Mouse (Mus musculus) CH12.LX (cell line): ENCODE data around the gene Olfr766-ps1. TPM values are rescaled to one million over a fixed set of nuclear protein-coding genes. Genes with fewer than 3 reads are reported as not detected.

ENCODE experiments used
- DNase-seq: peaks from one replicate; pipeline ENCODE4 v3.0.0-alpha.2; 2013; ENCODE audit errors: extremely low read depth
- H3K27ac ChIP-seq: 2 replicates; pipeline ENCODE4 v1.5.1; 2012; ENCODE audit warnings: low read depth, mild to moderate bottlenecking, control low read depth, moderate library complexity; ENCODE audit not compliant: insufficient read depth
- H3K27me3 ChIP-seq: replicated peaks from 2 replicates; pipeline ENCODE3; 2012; ENCODE audit warnings: inconsistent platforms
- H3K36me3 ChIP-seq, 2 experiments: replicated peaks in 1 of 2; 2 replicates each; pipeline versions ENCODE3 to v1.6.1; 2012; ENCODE audit warnings: inconsistent platforms in 1 of 2, low read length in 1 of 2, mild to moderate bottlenecking in 1 of 2, mixed read lengths in 1 of 2, moderate library complexity in 1 of 2; ENCODE audit not compliant: control insufficient read depth in 1 of 2, insufficient read depth in 1 of 2
- H3K4me1 ChIP-seq, 2 experiments: 2 replicates each; pipeline ENCODE4 v1.6.1; 2012; ENCODE audit warnings: inconsistent platforms in 1 of 2, moderate library complexity in 1 of 2; ENCODE audit not compliant: insufficient read depth in 2 of 2, control insufficient read depth in 1 of 2
- H3K4me2 ChIP-seq: 2 replicates; pipeline ENCODE4 v1.6.1; 2012; ENCODE audit warnings: low read depth, mild to moderate bottlenecking, control low read depth; ENCODE audit not compliant: poor library complexity, insufficient read depth, severe bottlenecking
- H3K4me3 ChIP-seq, 3 experiments: fragments of 150-350 bp in 1 of 3; sonication (generic) in 1 of 3; replicated peaks in 1 of 3; 2 replicates each; pipeline versions ENCODE3 to v1.5.1; 2011 to 2012; ENCODE audit warnings: low read depth in 2 of 3, low read length in 2 of 3, mild to moderate bottlenecking in 2 of 3, moderate library complexity in 2 of 3, control low read depth in 1 of 3, improper control_type of control experiment in 1 of 3, inconsistent platforms in 1 of 3, mixed read lengths in 1 of 3; ENCODE audit not compliant: poor library complexity in 1 of 3
- H3K79me2 ChIP-seq: replicated peaks from 2 replicates; pipeline ENCODE4 v1.6.1; 2012; ENCODE audit warnings: mild to moderate bottlenecking, moderate library complexity; ENCODE audit not compliant: control insufficient read depth, poor library complexity, insufficient read depth, severe bottlenecking; ENCODE audit errors: extremely low read depth
- H3K9ac ChIP-seq: 2 replicates; pipeline ENCODE4 v1.6.1; 2012; ENCODE audit warnings: low read depth, mild to moderate bottlenecking, control low read depth, moderate library complexity; ENCODE audit not compliant: insufficient read depth
- H3K9me3 ChIP-seq: replicated peaks from 2 replicates; pipeline ENCODE3; 2012; ENCODE audit warnings: low read length, inconsistent platforms, mixed read lengths
- CHD2 ChIP-seq: IDR thresholded peaks from 2 replicates; pipeline ENCODE4 v1.6.1; 2011; ENCODE audit warnings: low read length, improper control_type of control experiment
- E2F4 ChIP-seq: IDR thresholded peaks from 2 replicates; pipeline ENCODE4 v1.6.1; 2011; ENCODE audit warnings: low read depth, low read length, improper control_type of control experiment; ENCODE audit not compliant: insufficient replicate concordance
- ELF1 ChIP-seq: IDR thresholded peaks from 2 replicates; pipeline ENCODE4 v1.6.1; 2014; ENCODE audit warnings: low read depth, mild to moderate bottlenecking, inconsistent platforms, low read length, improper control_type of control experiment
- ETS1 ChIP-seq: conservative IDR thresholded peaks from 2 replicates; pipeline ENCODE4 v1.6.1; 2012; ENCODE audit warnings: low read depth, mild to moderate bottlenecking, inconsistent platforms, low read length, improper control_type of control experiment, moderate library complexity
- GABPA ChIP-seq: IDR thresholded peaks from 2 replicates; pipeline ENCODE4 v1.6.1; 2012; ENCODE audit warnings: low read depth, low read length, improper control_type of control experiment, inconsistent platforms; ENCODE audit not compliant: insufficient replicate concordance
- JUN ChIP-seq: IDR thresholded peaks from 2 replicates; pipeline ENCODE4 v1.6.1; 2011; ENCODE audit warnings: low read depth, mild to moderate bottlenecking, low read length, improper control_type of control experiment, moderate library complexity; ENCODE audit not compliant: insufficient read depth
- JUND ChIP-seq: conservative IDR thresholded peaks from 2 replicates; pipeline ENCODE4 v1.6.1; 2011; ENCODE audit warnings: low read depth, low read length, improper control_type of control experiment
- KAT2A ChIP-seq: IDR thresholded peaks from 2 replicates; pipeline ENCODE4 v1.6.1; 2012; ENCODE audit warnings: low read length, improper control_type of control experiment, inconsistent platforms; ENCODE audit not compliant: insufficient replicate concordance
- MAFK ChIP-seq: IDR thresholded peaks from 2 replicates; pipeline ENCODE4 v1.6.1; 2011; ENCODE audit warnings: low read length, improper control_type of control experiment; ENCODE audit not compliant: insufficient replicate concordance
- MEF2A ChIP-seq: IDR thresholded peaks from 2 replicates; pipeline ENCODE4 v1.6.1; 2014; ENCODE audit warnings: low read depth, mild to moderate bottlenecking, inconsistent platforms, low read length, improper control_type of control experiment, borderline replicate concordance
- MXI1 ChIP-seq: IDR thresholded peaks from 2 replicates; pipeline ENCODE4 v1.6.1; 2011; ENCODE audit warnings: mild to moderate bottlenecking, low read depth, low read length, improper control_type of control experiment
- NELFE ChIP-seq: IDR thresholded peaks from 2 replicates; pipeline ENCODE4 v1.6.1; 2011; ENCODE audit warnings: low read depth, low read length, improper control_type of control experiment
- NRF1 ChIP-seq: IDR thresholded peaks from 2 replicates; pipeline ENCODE4 v1.6.1; 2014; ENCODE audit warnings: low read depth, mild to moderate bottlenecking, inconsistent platforms, low read length, improper control_type of control experiment, moderate library complexity
- PAX5 ChIP-seq: IDR thresholded peaks from 2 replicates; pipeline ENCODE4 v1.6.1; 2012; ENCODE audit warnings: low read length, inconsistent platforms, mixed read lengths
- POLR2A ChIP-seq: IDR thresholded peaks from 2 replicates; pipeline ENCODE4 v1.6.1; 2011; ENCODE audit warnings: low read depth, mild to moderate bottlenecking, improper control_type of control experiment, low read length
- POLR2AphosphoS2 ChIP-seq: IDR thresholded peaks from 2 replicates; pipeline ENCODE4 v1.6.1; 2011; ENCODE audit warnings: low read depth, low read length, improper control_type of control experiment
- RCOR1 ChIP-seq: conservative IDR thresholded peaks from 2 replicates; pipeline ENCODE4 v1.6.1; 2012; ENCODE audit warnings: low read depth, mild to moderate bottlenecking, inconsistent platforms, low read length, improper control_type of control experiment
- SIN3A ChIP-seq: IDR thresholded peaks from 2 replicates; pipeline ENCODE4 v1.6.1; 2012; ENCODE audit warnings: low read length, improper control_type of control experiment, inconsistent platforms
- TCF12 ChIP-seq: IDR thresholded peaks from 2 replicates; pipeline ENCODE4 v1.6.1; 2014; ENCODE audit warnings: low read depth, mild to moderate bottlenecking, inconsistent platforms, low read length, improper control_type of control experiment
- ZC3H11A ChIP-seq: IDR thresholded peaks from 2 replicates; pipeline ENCODE4 v1.6.1; 2012; ENCODE audit warnings: low read depth, mild to moderate bottlenecking, inconsistent platforms, low read length, improper control_type of control experiment
- ZKSCAN1 ChIP-seq: IDR thresholded peaks from 2 replicates; pipeline ENCODE4 v1.6.1; 2012; ENCODE audit warnings: low read depth, inconsistent platforms, low read length, improper control_type of control experiment, borderline replicate concordance
- ZMIZ1 ChIP-seq: IDR thresholded peaks from 2 replicates; pipeline ENCODE4 v1.6.1; 2012; ENCODE audit warnings: low read depth, mild to moderate bottlenecking, inconsistent platforms, low read length, improper control_type of control experiment
- dilution Hi-C: fragments of 300-500 bp; cut with MboI; formaldehyde crosslinking; loops from 2 replicates; pipeline ENCODE4 v1.14.3; 2020; ENCODE audit warnings: low sequenced_read_pairs; ENCODE audit not compliant: extremely low pct_unique_long_range_greater_than_20kb, extremely low pct_ligation_motif_present
- in situ Hi-C: fragments of 300-500 bp; cut with MboI; formaldehyde crosslinking; loops from 3 replicates; pipeline ENCODE4 v1.14.3; 2019; ENCODE audit warnings: low sequenced_read_pairs, low pct_ligation_motif_present, low pct_unique_long_range_greater_than_20kb, mixed read lengths
- polyA plus RNA-seq: library from polyadenylated mRNA; unstranded; fragments of >175 nt; gene quantifications from 2 replicates; pipeline ENCODE4 v1.2.1, GENCODE M21; 2012; ENCODE audit warnings: low read depth; ENCODE audit not compliant: insufficient read length
- total RNA-seq, 2 experiments: library from RNA; depleted of rRNA; stranded (reverse); fragments of 300-350 nt in 1 of 2; fragments of >200 nt in 1 of 2; gene quantifications; 2 replicates each; pipeline ENCODE4 v1.2.3; 2012 to 2014

Olfr766-ps1 gene
- total and polyA plus RNA-seq, 3 experiments = not detected

GRCm38 (mm10) chr10:129115146-129115545 lies 46.4 kb upstream of the Olfr766-ps1 start:
- Histone ChIP-seq H3K36me3 (no peaks in the 10 kb centered on the region), H3K79me2 (no peaks in the 10 kb centered on the region), H3K9ac (no peak overlapping the region), H3K27me3 (no peaks in the 10 kb centered on the region), H3K4me2 (no peak overlapping the region), H3K27ac (no peak overlapping the region), H3K9me3 (no peaks in the 10 kb centered on the region), H3K4me3 (no peak overlapping the region), H3K4me1 (no peaks in the 10 kb centered on the region)
- in situ Hi-C loops (no loop called here), dilution Hi-C loops (no loop called here)
- TF ChIP-seq NRF1 = no peak
- no peak for TF ChIP-seq GABPA
- no peak for TF ChIP-seq KAT2A
- no peak for TF ChIP-seq NELFE
- no peak for TF ChIP-seq POLR2A
- TF ChIP-seq MEF2A = no peak
- no peak for TF ChIP-seq CHD2
- no peak for TF ChIP-seq JUN
- TF ChIP-seq ETS1 = no peak
- no peak for DNase-seq

GRCm38 (mm10) chr10:129101231-129101630 lies 32.5 kb upstream of the Olfr766-ps1 start:
- Histone ChIP-seq H3K4me2 (no peak overlapping the region), H3K4me3 (no peak overlapping the region), H3K36me3 (no peaks in the 10 kb centered on the region), H3K27ac (no peak overlapping the region), H3K79me2 (no peaks in the 10 kb centered on the region), H3K4me1 (no peaks in the 10 kb centered on the region), H3K27me3 (no peaks in the 10 kb centered on the region), H3K9ac (no peak overlapping the region), H3K9me3 (no peaks in the 10 kb centered on the region)
- no peak for DNase-seq
- TF ChIP-seq SIN3A (no peak), MXI1 (no peak), ZKSCAN1 (no peak), POLR2A (no peak), JUND (no peak), NRF1 (no peak), PAX5 (no peak), TCF12 (no peak), ZMIZ1 (no peak), E2F4 (no peak), ZC3H11A (no peak), RCOR1 (no peak), POLR2AphosphoS2 (no peak), MAFK (no peak), ELF1 (no peak)
- in situ Hi-C loops = no loop called here
- dilution Hi-C loops = no loop called here
